Mouse (Mus musculus) left cerebral cortex, postnatal 4 days (tissue): ENCODE measurements around the gene Lsm10. TPM values are rescaled to one million over a fixed set of nuclear protein-coding genes. Genes with fewer than 3 reads are reported as not detected.

ENCODE experiments used
- DNase-seq: peaks from one replicate; pipeline ENCODE4 v3.0.0-alpha.2; 2022
- intact Hi-C: fragments of 180-260 bp; cut with DNase I; formaldehyde crosslinking; loops from one replicate; pipeline ENCODE4 v1.15.1; 2025
- total RNA-seq, 2 experiments: library from RNA; stranded (reverse); gene quantifications; 2 replicates each; pipeline ENCODE4 v1.2.3; 2021

Gene Lsm10
- total RNA-seq, result 10 to 100 TPM; 23.9 to 25.3 TPM

DNA sequence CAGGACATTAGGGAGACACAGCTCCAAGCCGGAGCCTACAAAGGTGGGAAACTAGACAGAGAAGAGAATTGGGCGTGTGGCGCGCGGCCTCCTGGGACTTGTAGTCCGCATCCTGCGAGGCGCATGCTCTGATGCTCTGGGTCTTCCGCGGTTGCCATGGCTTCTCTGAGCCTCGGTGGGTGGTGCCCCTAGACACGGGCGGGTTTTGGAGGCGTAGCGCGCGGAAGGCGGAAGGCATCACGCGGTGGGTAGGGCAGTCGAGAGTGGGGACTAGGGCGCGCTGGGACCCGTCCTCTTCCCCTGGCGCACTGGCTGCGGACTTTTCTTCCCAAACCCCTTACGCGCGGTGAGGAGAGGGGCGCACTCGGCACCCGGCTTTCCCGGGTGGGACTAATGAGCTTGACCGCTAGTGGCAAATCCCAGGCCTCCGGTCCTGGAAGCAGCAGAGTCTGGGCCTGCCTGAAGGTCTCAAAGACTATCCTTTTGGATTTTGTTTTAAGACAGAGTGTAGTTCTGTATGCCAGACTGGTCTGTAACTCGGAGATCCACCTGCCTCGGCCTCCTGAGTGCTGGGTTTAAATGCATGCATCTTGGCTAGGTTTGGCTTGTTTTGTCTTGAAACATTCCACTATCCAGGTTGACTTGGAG, at the start of gene Lsm10:
Lsm10 (plus strand) TSS at position 160 of the 648 bp plus-strand sequence.
- intact Hi-C loops, result no loop called here
- DNase-seq, result peak; percentile 97

DNA sequence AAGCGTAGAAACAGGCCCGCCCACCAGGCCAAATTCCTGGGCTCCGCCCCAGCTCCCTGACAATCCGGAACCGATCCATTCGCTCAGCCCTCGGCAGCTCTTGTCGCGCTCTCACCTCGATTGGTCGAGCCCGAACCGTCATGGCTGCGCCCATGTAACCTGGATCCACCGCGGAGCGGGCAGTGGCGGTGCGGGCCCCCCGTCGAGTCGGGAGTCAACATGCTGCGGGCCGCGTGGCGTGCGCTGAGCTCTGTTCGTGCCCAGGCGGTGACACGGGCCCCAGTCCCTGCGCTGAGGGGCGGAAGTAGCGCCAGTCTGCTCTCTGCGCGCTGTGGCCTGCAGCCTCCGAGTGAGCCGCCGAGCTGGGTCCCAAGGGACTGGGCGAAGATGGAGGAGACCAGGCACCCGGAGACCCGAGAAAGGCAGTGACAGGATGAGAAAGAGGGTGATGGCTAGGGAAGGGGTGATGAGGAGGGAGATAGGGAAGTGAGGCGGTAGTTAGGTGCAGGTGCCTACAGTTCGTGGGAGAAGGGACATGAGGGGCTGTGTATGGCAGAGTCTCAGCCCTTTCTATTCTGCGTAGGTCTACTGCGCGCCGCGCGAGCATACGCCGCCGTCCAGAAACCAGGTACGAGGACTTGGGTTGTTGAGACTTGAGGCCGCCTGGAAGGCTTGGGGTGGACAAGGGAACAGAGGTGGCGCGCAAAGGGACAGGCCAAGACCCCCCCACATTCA, 49.4 kb upstream of the Lsm10 start, which contains the start of gene Mrps15:
Mrps15 (plus strand) TSS at position 75 of the 735 bp plus-strand sequence.
- peak; percentile 85 for DNase-seq
- intact Hi-C loops, result no loop called here

DNA sequence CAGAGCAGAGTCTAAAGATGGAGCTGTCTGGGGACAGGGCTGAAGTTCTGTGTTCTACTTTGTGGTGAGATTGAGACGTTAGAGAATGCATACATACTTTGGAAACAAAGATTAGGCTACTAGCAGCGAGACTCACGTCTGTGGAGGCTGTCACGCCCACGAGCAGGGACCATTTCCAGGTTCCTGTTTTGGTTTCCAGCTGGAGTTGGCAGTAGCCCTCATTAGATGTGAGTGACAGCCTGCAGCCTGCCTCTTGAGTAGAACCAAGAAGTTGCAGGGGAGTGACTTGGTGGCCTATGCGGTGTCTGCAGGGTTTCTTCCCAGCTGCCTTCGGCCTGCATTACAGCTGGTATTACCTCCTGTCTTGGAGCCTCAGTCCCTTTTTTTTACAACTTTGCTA, 44.8 kb upstream of the Lsm10 start:
- intact Hi-C loops, result no loop called here
- no peak for DNase-seq

DNA sequence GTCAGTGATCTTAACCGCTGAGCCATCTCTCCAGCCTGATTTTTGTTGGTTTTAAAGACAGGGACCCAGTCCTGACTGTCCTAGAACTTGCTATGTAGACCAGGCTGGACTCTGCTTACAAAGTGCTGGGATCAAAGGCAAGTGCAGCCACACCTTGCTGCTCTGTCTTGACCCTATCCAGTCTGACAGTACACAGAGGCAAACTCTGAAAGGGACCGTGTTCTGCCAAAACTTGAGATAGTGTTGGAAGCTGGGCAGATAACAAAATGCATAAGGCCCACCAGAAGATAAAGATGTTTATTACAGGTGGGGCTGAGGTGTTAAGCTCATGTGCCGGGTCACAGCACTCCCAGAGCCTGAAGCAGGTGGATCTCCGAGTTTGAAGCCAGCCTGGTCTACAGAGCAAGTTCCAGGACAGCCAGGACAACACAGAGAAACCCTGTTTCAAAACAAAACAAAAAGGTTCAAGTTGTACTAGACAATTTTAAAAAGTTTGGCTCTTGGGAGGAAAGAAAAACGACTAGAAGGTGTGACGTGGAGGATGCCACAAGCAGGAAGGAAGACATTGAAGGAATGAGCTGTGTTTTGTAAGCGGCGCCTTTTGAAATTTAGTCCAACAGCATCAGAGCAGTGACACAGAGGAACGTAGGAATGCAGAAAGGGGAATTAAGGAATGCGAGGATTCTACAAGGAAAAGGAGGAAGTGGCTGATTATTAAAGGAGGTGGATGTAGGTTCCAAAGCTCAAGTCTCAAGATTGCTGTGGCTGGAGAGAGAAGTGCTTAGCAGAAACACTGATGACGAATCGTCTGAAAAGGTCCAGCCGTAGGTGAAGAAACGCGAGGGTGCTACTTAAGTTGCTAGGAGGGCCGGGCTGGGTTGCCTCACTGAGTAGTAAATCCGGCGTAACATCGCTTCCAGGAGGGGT, 39.0 kb upstream of the Lsm10 start:
- intact Hi-C loops, result no loop called here
- DNase-seq, result no peak

DNA sequence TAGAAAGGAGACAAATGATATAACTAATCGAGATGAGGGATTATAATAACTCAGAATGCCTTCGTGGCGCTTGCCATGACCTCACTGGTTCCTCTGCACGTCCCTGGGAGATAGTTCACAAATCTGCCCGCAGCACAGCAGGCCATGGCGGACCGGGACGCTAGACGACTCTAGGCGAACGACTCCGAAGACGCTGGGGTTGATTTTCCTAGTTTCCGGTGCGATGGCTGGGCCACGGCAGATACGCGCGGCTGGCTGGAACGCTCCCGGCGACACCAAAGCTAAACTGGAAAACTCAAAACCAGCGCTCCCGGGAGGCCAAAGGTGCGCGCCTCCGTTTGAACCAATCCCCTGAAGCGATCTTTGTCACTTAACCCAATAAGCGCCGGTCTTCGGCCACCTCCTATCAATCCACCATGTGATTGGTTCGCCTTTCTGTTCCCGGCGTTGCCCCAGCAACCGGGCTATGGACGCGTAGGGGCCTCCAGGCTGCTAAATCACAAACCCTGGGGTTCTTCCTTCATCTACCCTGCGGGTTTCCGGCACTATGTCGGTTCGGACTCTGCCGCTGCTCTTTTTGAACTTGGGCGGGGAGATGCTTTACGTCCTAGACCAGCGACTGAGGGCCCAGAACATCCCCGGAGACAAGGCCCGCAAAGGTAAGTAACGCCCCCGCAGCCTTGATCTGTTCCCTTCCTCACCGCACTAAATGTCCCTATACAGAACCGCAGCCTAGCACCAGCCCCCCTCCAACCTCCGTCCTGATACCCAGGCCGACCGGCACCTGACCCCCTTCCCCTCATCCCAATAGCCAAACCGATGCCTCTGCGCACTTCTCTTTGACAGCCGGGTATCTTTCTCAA, 38.1 kb upstream of the Lsm10 start, which contains the start of gene Oscp1:
Oscp1 (plus strand) TSS at position 432 of the 863 bp plus-strand sequence.
- intact Hi-C loops, result no loop called here
- peak; percentile 91 for DNase-seq

DNA sequence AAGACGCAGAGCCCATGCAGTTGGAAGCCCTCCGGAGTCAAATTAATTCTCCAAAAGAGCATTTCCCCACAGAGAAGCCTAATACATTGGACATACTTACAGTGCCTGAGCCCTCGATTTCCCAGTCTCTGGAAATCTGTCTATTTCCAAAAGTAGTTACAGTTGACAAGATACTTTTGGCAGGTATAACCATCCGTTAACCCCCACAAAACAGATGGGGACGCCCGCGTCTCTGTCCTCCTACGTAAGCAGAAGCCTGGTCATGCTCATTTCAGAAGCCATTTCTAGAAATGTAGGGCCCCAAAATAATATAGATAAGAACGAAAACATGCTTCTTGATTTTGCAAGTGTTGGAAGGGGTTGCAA, 37.4 kb upstream of the Lsm10 start:
- intact Hi-C loops, result no loop called here
- no peak for DNase-seq

DNA sequence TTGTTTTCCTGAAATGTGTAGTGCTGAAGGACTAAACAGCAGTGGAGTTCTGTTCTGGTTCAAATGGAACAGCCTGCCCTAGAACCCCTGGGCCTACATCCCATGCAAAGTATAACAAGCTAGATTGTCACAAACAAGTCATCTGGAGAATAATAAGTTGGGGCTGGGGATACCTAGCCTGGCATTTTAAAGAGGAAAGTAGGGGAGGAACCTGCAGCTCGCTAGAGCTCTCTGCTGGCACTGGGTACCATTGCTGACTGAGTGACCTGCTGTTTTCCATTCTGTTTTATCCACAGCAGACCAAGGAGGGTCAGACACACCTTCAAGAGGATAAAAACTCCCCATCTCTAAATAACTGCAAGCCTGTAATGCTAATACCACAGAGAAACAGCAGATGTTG, 33.6 kb upstream of the Lsm10 start:
- intact Hi-C loops, result no loop called here
- DNase-seq, result no peak

DNA sequence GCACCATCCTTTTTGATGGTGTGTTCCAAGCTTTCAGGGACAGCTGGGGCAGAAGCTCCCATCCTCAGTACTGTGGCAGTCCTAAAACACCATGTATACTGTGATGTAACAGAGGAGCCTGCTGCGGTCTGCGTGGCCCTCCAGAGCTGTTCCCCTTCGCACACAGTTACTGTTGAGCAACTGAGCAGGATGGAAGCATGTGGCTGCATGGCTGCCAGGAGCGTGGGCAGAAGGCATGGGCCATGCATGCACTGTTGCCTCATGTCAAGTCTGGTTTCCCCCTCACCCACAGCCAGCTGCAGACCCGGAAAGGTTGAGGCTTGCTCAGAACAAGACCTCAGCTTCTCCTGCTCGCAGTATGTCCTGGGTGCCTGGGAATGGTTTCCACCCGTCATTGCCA, 31.2 kb upstream of the Lsm10 start:
- intact Hi-C loops, result no loop called here
- no peak for DNase-seq

DNA sequence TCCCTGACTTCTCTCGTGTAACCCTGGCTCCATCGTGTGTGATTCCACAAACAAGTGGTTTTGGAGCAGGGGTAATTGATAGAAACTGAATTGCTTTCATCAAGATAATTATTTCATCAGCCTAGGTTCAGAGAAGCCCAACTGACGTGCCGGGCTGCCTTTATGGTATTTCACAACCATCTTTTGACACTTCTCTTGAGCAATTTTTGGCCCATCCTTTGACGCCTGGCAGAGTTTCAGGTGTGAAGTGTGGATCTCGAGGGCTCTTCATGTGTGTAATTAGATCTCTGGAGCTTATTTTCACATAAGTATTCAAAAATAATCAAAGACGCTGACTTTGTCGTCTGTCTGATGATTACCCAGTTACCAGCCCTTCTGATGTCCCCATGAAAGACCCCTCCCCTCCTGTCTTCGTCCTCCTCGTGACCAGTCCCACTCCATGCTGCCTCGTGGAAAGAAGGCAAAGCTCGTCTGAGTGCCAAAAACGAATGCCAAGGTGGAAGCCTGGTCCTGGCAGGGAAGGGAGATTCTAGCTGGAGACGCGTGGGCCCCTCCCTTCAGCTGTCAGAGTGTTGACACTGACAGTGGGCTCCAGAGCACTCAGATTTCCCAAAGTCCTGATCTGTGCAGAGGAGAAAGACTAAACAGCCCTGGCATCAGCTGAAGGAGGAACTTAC, 28.9 kb upstream of the Lsm10 start:
- intact Hi-C loops, result no loop called here
- DNase-seq, result peak; percentile 66

DNA sequence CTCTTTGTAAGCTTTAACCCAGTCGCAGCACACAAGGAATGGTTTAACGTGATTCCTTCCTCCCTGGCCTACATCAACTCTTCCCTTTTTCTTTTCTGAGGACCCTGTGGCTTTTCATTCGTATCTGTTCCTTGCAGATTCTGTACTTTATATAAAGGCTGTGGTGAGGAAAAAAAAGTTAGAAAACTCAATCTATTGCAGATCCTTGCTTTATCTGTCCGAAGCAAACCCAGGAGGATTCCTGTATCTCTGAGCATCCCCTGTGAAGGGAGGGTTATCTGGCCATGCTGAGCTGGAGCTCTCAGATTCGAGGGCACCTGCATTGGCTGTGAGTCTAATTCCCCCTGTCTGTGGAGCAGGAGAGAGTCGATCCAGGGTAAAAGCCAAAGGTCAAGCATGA, 27.6 kb upstream of the Lsm10 start:
- intact Hi-C loops, result no loop called here
- no peak for DNase-seq

DNA sequence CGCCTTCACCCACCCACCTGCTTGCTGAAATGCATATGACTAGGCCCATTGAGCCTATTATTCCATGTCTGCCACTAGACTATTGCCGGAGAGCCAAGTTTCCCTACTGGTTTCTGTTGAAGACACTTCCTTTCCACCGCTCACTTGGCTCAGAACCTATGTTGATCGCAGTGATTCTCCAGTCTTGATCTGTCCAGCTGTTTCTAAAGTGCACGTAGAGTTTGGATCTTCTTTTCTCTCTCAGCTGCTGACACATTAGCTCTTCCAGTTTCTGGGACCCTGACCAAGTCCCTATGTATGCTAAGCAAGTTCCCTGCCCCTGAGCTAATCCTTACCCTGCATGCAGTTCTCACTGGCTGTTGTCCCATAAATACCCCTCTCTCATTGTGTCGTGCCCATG, 18.6 kb upstream of the Lsm10 start:
- DNase-seq, result no peak
- intact Hi-C loops, result no loop called here

DNA sequence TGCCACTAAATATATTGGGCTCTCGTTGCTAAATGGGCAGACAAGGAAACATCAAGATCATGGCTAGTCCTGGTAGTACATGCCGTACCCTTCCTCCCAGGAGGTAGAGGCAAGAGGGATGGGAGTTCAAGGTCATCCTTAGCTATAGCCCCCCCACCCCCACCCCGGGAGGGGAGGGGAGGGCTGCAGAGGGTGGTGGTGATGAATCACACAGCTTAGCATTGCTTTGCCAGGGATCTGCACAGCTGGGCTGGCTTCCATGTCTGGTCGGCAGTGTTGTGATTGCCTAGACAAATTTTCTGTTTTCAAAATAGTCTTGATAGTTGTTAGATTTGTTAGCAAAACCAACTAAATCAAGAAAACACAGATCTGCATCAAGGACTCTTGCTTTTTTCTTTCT, 17.2 kb upstream of the Lsm10 start:
- intact Hi-C loops, result no loop called here

DNA sequence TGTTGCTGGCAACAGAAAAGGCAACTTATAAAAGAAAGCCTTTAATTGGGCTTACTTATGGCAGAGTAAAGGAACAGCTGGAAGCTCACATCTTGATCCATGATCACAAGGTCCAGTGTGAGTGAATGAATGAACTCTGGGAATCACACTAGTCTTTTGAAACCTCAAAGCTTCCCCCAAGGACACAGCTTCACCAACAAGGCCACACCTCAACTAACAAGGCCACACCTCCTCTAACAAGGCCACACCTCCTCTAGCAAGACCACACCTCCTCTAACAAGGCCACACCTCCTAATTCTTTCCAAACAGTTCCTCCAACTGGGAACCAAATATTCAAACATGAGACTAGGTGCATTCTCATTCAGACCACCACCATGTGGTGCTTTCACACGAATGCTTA, 14.8 kb upstream of the Lsm10 start:
- DNase-seq, result no peak
- intact Hi-C loops, result no loop called here

More for the DNA sequence above, 17.2 kb upstream of the Lsm10 start:
- no peak for DNase-seq

DNA sequence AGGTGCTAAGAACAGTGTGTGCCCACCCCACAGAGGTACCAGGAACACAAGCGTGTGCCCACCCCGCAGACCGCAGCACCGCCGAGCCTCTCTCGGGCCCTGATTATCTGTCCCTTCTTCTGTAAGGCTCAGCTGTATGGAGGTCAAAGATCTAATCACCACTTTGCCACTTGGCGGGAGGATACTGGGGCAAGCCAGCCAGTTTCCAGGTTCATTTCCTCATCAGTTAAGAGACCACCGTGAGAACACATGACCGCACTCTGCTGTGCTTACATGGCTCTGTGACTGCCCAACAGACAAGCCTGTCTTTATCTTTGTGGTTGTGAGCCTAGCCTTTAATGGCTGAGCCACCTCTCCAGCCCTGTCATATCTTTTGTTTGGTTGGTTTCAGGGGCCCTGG, 13.4 kb upstream of the Lsm10 start:
- no peak for DNase-seq
- intact Hi-C loops, result no loop called here

DNA sequence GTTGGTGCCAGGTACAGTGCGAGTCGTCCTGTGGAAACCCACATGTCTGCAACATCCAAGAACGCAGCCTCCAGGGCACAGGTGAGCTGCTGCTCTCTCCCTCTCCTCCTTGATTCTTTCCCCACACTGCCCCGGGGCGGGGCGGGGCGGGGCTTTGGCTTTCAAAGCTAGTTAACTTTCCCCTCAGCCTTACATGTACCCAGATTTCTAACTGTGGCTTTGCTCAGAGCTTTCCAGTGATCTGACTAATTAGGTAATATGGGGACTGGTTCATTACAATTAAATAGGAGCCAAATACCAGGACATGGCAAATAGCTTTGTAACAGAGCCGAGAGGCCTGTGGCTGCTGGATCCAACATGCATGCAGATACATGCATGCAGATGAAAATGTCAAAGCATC, 12.0 kb upstream of the Lsm10 start:
- intact Hi-C loops, result no loop called here
- no peak for DNase-seq

DNA sequence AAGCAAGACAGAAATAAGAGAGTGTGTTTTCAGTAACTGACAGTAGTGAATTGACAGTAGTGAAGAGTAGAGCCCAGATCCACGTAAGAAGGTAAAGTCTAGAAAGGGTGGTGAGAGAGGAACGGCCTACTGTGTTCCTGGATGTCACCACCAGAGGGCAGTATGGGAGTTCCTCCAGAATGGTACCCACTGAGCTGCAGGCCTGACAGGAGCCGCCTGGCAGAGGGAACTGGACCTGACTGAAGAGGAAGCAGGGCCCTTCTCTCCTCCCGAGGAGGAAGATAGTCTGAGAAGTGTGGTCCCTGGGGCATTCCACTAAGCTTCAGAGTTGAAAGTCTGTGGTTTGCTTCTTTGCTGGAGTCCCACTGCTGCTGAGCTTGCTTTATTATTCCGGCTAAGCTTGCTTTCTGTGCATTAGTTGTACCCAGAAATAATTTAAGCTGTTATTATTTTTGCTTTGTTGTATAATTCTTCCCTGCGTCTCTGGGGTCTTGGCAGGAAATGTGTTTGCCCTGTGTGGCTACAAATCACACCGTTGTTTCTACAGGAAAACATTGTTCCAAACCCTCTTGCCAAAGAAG, 10.3 kb upstream of the Lsm10 start:
- peak; percentile 83 for DNase-seq
- intact Hi-C loops, result loop anchor here (2.0 kb wide), 1 partner anchor 27 kb away; no protein-coding TSS in a partner anchor

DNA sequence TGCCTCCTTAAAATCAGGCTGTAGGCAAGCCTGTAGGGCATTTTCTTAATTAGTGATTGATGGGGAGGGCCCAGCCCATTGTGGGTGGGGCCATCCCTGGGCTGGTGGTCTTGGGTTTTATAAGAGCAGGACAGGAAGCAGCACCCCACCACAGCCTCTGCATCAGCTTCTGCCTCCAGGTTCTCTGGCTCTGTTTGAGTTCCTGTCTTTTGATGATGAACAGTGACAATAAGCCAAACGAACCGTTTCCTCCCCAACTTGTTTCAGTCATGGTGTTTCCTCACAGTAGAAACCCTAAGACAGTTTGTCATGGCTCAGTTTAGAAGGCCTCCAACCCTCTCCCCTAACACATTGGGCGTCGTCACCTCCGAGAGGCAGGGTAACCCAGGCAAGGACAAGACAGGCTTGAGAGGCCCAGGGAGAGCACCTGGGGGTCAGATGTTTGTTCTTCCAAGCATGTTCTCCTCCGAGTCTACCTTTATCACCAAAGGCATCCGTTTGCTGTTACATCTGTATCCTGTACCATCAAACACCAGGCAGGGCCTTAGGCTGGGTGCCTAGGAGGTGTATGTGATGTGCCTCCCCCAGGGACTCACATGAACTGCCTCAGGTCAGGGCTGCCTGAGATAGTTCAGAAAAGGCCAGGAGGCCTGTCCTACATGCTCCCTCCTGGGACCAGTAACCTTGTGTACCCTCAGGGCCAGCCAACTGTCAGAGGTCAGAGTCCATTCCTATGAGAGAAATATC, 6.1 kb upstream of the Lsm10 start:
- no peak for DNase-seq
- intact Hi-C loops, result no loop called here

DNA sequence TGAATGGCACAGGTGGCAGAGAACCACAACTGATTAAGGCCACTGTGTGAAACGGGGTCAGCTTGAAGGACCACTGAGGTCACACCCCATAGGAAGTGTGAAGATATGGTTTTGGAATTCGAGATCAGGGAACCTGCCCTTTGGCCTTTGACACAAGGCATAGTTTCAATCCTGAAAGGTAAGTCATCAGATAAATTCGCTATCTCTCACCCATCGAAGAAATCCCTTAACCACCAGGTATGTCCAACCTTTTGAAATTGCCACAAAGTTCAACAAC, 5.6 kb upstream of the Lsm10 start:
- no peak for DNase-seq
- intact Hi-C loops, result no loop called here

DNA sequence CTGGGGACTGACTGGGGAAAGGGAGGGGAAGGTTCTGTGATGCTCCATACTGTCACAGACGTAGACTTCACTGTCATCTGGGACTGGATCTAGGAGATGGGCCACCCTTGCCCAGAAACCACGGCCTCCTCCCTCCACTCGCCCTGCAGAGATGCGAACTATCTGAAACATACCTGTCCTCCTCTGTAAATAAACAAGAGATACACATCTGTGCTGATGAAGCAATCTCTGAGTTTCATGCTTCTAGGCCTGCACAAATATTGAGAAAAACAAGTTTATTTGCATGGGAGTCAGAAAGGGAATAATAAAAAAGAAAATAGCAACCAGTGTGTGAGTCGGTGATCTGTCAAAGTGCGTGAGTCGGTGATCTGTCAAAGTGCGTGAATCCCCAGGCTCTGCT, 4.5 kb upstream of the Lsm10 start:
- no peak for DNase-seq

More for the DNA sequence above, 4.5 kb upstream of the Lsm10 start:
- intact Hi-C loops, result no loop called here
